Mouse (Mus musculus) embryonic facial prominence, embryonic 10.5 days (tissue): Measurements from ENCODE around the gene Usf3. TPM values are rescaled to one million over a fixed set of nuclear protein-coding genes. Genes with fewer than 3 reads are reported as not detected.

Experiments used
- DNase-seq: peaks from one replicate; pipeline ENCODE4 v3.0.0-alpha.2; 2017; ENCODE audit warnings: low spot score
- H3K27ac ChIP-seq: fragments of 300-500 bp; sonication (generic); replicated peaks from 2 replicates; pipeline ENCODE4 v1.5.1; 2016; ENCODE audit warnings: mild to moderate bottlenecking
- H3K27me3 ChIP-seq: fragments of 300-500 bp; sonication (generic); replicated peaks from 2 replicates; pipeline ENCODE4 v1.6.1; 2016; ENCODE audit warnings: low read depth, mild to moderate bottlenecking; ENCODE audit not compliant: poor library complexity, severe bottlenecking
- H3K36me3 ChIP-seq: fragments of 300-500 bp; sonication (generic); replicated peaks from 2 replicates; pipeline ENCODE4 v1.6.1; 2016; ENCODE audit warnings: mild to moderate bottlenecking, moderate library complexity
- H3K4me1 ChIP-seq: fragments of 300-500 bp; sonication (generic); 2 replicates; pipeline ENCODE4 v1.6.1; 2016
- H3K4me3 ChIP-seq: fragments of 300-500 bp; sonication (generic); 2 replicates; pipeline ENCODE4 v1.5.1; 2016; ENCODE audit warnings: mild to moderate bottlenecking, moderate library complexity
- H3K9me3 ChIP-seq: fragments of 300-500 bp; sonication (generic); 2 replicates; pipeline ENCODE4 v1.6.1; 2016; ENCODE audit warnings: mild to moderate bottlenecking
- WGBS: fragments of 180-500 bp; shearing (Covaris S2); methylation state at CpG from one replicate; pipeline ENCODE4 v1.1.7; 2016; 5-methylcytosine and 5-hydroxymethylcytosine counted together
- polyA plus RNA-seq: library from polyadenylated mRNA; unstranded; fragments of >200 nt; fragmentation: Nextera tagmentation; extraction: Ambion mirVana; gene quantifications from 2 replicates; pipeline ENCODE4 v1.2.1, GENCODE M21; 2016

Gene Usf3
- polyA plus RNA-seq, 1 experiment from 2014 or later, result 2.6 TPM

- H3K27ac ChIP-seq, result no peak overlapping the region
- no peaks in the 10 kb centered on the region for H3K4me1 ChIP-seq
- H3K9me3 ChIP-seq, result no peaks in the 10 kb centered on the region
- H3K4me3 ChIP-seq, result no peak overlapping the region
- H3K36me3 ChIP-seq, result peaks cover 97% of the 10 kb centered on the region
- H3K27me3 ChIP-seq, result no peaks in the 10 kb centered on the region
- 96% methylated on average over 9 of the region's 9 CpGs for WGBS
- no peak for DNase-seq
Observed at GRCm38 (mm10) chr16:44215513-44215912, 42.5 kb downstream of the Usf3 start.

GRCm38 (mm10) chr16:44216417-44216816, 43.4 kb downstream of the Usf3 start:
- 96% methylated on average over 7 of the region's 7 CpGs for WGBS
- H3K4me3 ChIP-seq, result no peak overlapping the region

GRCm38 (mm10) chr16:44221463-44221862, 48.4 kb downstream of the Usf3 start:
- Histone ChIP-seq H3K4me1 (no peaks in the 10 kb centered on the region), H3K36me3 (peaks cover 57% of the 10 kb centered on the region), H3K4me3 (no peak overlapping the region), H3K27me3 (no peaks in the 10 kb centered on the region), H3K9me3 (no peaks in the 10 kb centered on the region), H3K27ac (no peak overlapping the region)
- WGBS, result 85% methylated on average over 6 of the region's 6 CpGs
- no peak for DNase-seq

More at GRCm38 (mm10) chr16:44216417-44216816, 43.4 kb downstream of the Usf3 start:
- DNase-seq, result no peak
- H3K9me3 ChIP-seq, result no peaks in the 10 kb centered on the region
- peaks cover 99% of the 10 kb centered on the region for H3K36me3 ChIP-seq
- H3K27me3 ChIP-seq, result no peaks in the 10 kb centered on the region
- no peaks in the 10 kb centered on the region for H3K4me1 ChIP-seq
- no peak overlapping the region for H3K27ac ChIP-seq

- no peak overlapping the region for H3K4me3 ChIP-seq
- no peaks in the 10 kb centered on the region for H3K4me1 ChIP-seq
- H3K36me3 ChIP-seq, result 0 out of 2 replicates have a peak, but pooled peaks cover 3% of the 10 kb centered on the region
- DNase-seq, result no peak
- no peaks in the 10 kb centered on the region; the same call in 1 of the 2 replicates for H3K9me3 ChIP-seq
- H3K27ac ChIP-seq, result no peak overlapping the region
- WGBS, result 91% methylated on average over 13 of the region's 13 CpGs
- H3K27me3 ChIP-seq, result no peaks in the 10 kb centered on the region
Observed at GRCm38 (mm10) chr16:44226706-44227291, 53.8 kb downstream of the Usf3 start.

- Histone ChIP-seq H3K27ac (no peak overlapping the region), H3K36me3 (no peaks in the 10 kb centered on the region), H3K4me1 (no peaks in the 10 kb centered on the region), H3K9me3 (no peaks in the 10 kb centered on the region; the same call in 1 of the 2 replicates), H3K4me3 (no peak overlapping the region), H3K27me3 (no peaks in the 10 kb centered on the region)
- 91% methylated on average over 7 of the region's 7 CpGs for WGBS
- DNase-seq, result no peak
Observed at GRCm38 (mm10) chr16:44233019-44233418, 60.0 kb downstream of the Usf3 start.

GRCm38 (mm10) chr16:44237836-44238235, 64.8 kb downstream of the Usf3 start:
- Histone ChIP-seq H3K27ac (no peak overlapping the region), H3K4me3 (no peak overlapping the region), H3K27me3 (0 out of 2 replicates have a peak, but pooled peaks cover 6% of the 10 kb centered on the region), H3K36me3 (no peaks in the 10 kb centered on the region), H3K4me1 (no peaks in the 10 kb centered on the region), H3K9me3 (no peaks in the 10 kb centered on the region)
- DNase-seq, result no peak
- 72% methylated on average over 3 of the region's 3 CpGs for WGBS

- H3K27ac ChIP-seq, result no peak overlapping the region
- 66% methylated on average over 10 of the region's 10 CpGs for WGBS
Observed at GRCm38 (mm10) chr16:44238835-44239263, 65.8 kb downstream of the Usf3 start.

GRCm38 (mm10) chr16:44240406-44240805, 67.4 kb downstream of the Usf3 start:
- Histone ChIP-seq H3K4me3 (no peak overlapping the region), H3K4me1 (no peaks in the 10 kb centered on the region), H3K9me3 (no peaks in the 10 kb centered on the region), H3K36me3 (no peaks in the 10 kb centered on the region), H3K27ac (no peak overlapping the region), H3K27me3 (0 out of 2 replicates have a peak, but pooled peaks cover 6% of the 10 kb centered on the region)
- DNase-seq, result no peak
- 70% methylated on average over 8 of the region's 8 CpGs for WGBS

More at GRCm38 (mm10) chr16:44238835-44239263, 65.8 kb downstream of the Usf3 start:
- DNase-seq, result no peak
- no peak overlapping the region for H3K4me3 ChIP-seq
- H3K4me1 ChIP-seq, result no peaks in the 10 kb centered on the region
- no peaks in the 10 kb centered on the region for H3K36me3 ChIP-seq
- 0 out of 2 replicates have a peak, but pooled peaks cover 6% of the 10 kb centered on the region for H3K27me3 ChIP-seq
- no peaks in the 10 kb centered on the region for H3K9me3 ChIP-seq

GRCm38 (mm10) chr16:44242633-44243032, 69.6 kb downstream of the Usf3 start:
- 4% methylated on average over 1 of the region's 1 CpGs for WGBS
- H3K4me3 ChIP-seq, result no peak overlapping the region
- H3K27ac ChIP-seq, result no peak overlapping the region
- no peaks in the 10 kb centered on the region for H3K36me3 ChIP-seq
- no peaks in the 10 kb centered on the region for H3K4me1 ChIP-seq
- 0 out of 2 replicates have a peak, but pooled peaks cover 6% of the 10 kb centered on the region for H3K27me3 ChIP-seq
- no peaks in the 10 kb centered on the region for H3K9me3 ChIP-seq
- peak; percentile 74 for DNase-seq

- no peak for DNase-seq
- Histone ChIP-seq H3K9me3 (no peaks in the 10 kb centered on the region), H3K36me3 (no peaks in the 10 kb centered on the region), H3K27ac (no peak overlapping the region), H3K4me1 (no peaks in the 10 kb centered on the region), H3K27me3 (0 out of 2 replicates have a peak, but pooled peaks cover 6% of the 10 kb centered on the region), H3K4me3 (no peak overlapping the region)
- WGBS, result 73% methylated on average over 7 of the region's 7 CpGs
Observed at GRCm38 (mm10) chr16:44243323-44243722, 70.3 kb downstream of the Usf3 start.

- Histone ChIP-seq H3K27ac (no peak overlapping the region), H3K27me3 (no peaks in the 10 kb centered on the region), H3K4me3 (no peak overlapping the region), H3K4me1 (no peaks in the 10 kb centered on the region), H3K36me3 (no peaks in the 10 kb centered on the region), H3K9me3 (no peaks in the 10 kb centered on the region)
- DNase-seq, result no peak
- 94% methylated on average over 10 of the region's 10 CpGs for WGBS
Observed at GRCm38 (mm10) chr16:44249985-44250384, 76.9 kb downstream of the Usf3 start.

GRCm38 (mm10) chr16:44252735-44253134, 79.7 kb downstream of the Usf3 start:
- no peak for DNase-seq
- H3K4me3 ChIP-seq, result no peak overlapping the region
- no peaks in the 10 kb centered on the region for H3K4me1 ChIP-seq
- no peaks in the 10 kb centered on the region for H3K36me3 ChIP-seq
- no peak overlapping the region for H3K27ac ChIP-seq
- 89% methylated on average over 3 of the region's 3 CpGs for WGBS
- H3K9me3 ChIP-seq, result no peaks in the 10 kb centered on the region
- H3K27me3 ChIP-seq, result no peaks in the 10 kb centered on the region
